Mouse (Mus musculus) kidney, embryonic 14.5 days (tissue): ENCODE results near the gene Aff3. TPM values are rescaled to one million over a fixed set of nuclear protein-coding genes. Genes with fewer than 3 reads are reported as not detected.

ENCODE experiments used
- ATAC-seq: fragments of 200-750 bp; cut with Nextera tagmentation; 2 replicates; pipeline ENCODE4 v1.8.0; 2017; ENCODE audit warnings: moderate number of reproducible peaks, mild to moderate bottlenecking, moderate TSS enrichment, moderate library complexity; ENCODE audit not compliant: low FRiP score, low TSS enrichment
- H3K27ac ChIP-seq: fragments of 300-500 bp; sonication (generic); 2 replicates; pipeline ENCODE4 v1.5.1; 2014; ENCODE audit warnings: low read depth, mild to moderate bottlenecking, low read length, moderate library complexity, mixed read lengths
- H3K27me3 ChIP-seq: fragments of 300-500 bp; sonication (generic); 2 replicates; pipeline ENCODE4 v1.6.1; 2014; ENCODE audit warnings: mild to moderate bottlenecking, low read length; ENCODE audit not compliant: control insufficient read depth, insufficient read depth
- H3K36me3 ChIP-seq: fragments of 300-500 bp; sonication (generic); 2 replicates; pipeline ENCODE4 v1.6.1; 2014; ENCODE audit warnings: low read length, mixed read lengths; ENCODE audit not compliant: control insufficient read depth, insufficient read depth
- H3K4me1 ChIP-seq: fragments of 300-500 bp; sonication (generic); 2 replicates; pipeline ENCODE4 v1.6.1; 2014; ENCODE audit warnings: low read length, mixed read lengths; ENCODE audit not compliant: control insufficient read depth, insufficient read depth
- H3K4me2 ChIP-seq: fragments of 300-500 bp; sonication (generic); replicated peaks from 2 replicates; pipeline ENCODE4 v1.6.1; 2014; ENCODE audit warnings: low read depth, mild to moderate bottlenecking, low read length
- H3K4me3 ChIP-seq: fragments of 300-500 bp; sonication (generic); 2 replicates; pipeline ENCODE4 v1.5.1; 2014; ENCODE audit warnings: mild to moderate bottlenecking, low read length
- H3K9ac ChIP-seq: fragments of 300-500 bp; sonication (generic); 2 replicates; pipeline ENCODE4 v1.6.1; 2014; ENCODE audit warnings: low read depth, mild to moderate bottlenecking, low read length, moderate library complexity
- H3K9me3 ChIP-seq: fragments of 300-500 bp; sonication (generic); 2 replicates; pipeline ENCODE4 v1.6.1; 2016; ENCODE audit warnings: low read length; ENCODE audit not compliant: control insufficient read depth
- WGBS: fragments of 180-500 bp; shearing (Covaris S2); extraction: QIAGEN DNeasy Blood & Tissue Kit; methylation state at CpG from one replicate; pipeline ENCODE4 v1.1.7; 2014; 5-methylcytosine and 5-hydroxymethylcytosine counted together
- polyA plus RNA-seq: library from polyadenylated mRNA; unstranded; fragments of >200 nt; fragmentation: Nextera tagmentation; extraction: Ambion mirVana; gene quantifications from 2 replicates; pipeline ENCODE4 v1.2.1, GENCODE M21; 2014

Aff3 gene
- polyA plus RNA-seq, 1 experiment from 2014 or later = 11.9 TPM

DNA sequence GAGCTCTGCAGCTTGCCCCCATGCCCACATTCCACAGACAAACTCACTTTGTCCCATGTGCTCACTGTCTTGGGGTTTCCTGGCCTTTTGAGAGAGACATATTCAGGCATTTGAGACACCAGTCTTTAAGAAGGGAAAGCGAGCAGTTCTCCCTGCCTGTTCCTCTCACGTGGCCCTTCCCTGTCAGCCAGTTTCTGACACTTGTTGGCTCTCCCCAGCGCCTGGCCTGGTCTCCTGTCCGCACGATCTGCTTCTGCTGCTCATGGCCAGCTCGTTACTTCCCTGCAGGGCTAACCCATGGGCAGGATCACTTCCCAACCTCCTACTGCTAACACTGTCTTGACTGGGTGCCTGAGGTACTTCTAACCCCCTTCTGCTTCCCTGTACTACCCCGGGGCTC is 118.1 kb downstream of the Aff3 start:
- H3K27me3 ChIP-seq = no peaks in the 10 kb centered on the region
- H3K9ac ChIP-seq = no peak overlapping the region
- peaks cover 23% of the 10 kb centered on the region for H3K4me1 ChIP-seq
- H3K4me2 ChIP-seq = no peak overlapping the region
- H3K4me3 ChIP-seq = no peak overlapping the region
- no peak overlapping the region for H3K27ac ChIP-seq
- no peaks in the 10 kb centered on the region for H3K9me3 ChIP-seq
- ATAC-seq = no peak
- no peaks in the 10 kb centered on the region for H3K36me3 ChIP-seq
- 62% methylated on average over 7 of the region's 7 CpGs for WGBS

- H3K4me2 ChIP-seq = peak overlapping the region; percentile 3; the same call in 1 of the 2 replicates
- no peak overlapping the region for H3K27ac ChIP-seq
- WGBS = 5% methylated on average over 12 of the region's 12 CpGs
- no peak overlapping the region for H3K9ac ChIP-seq
- peak; percentile 71 for ATAC-seq
- no peaks in the 10 kb centered on the region for H3K9me3 ChIP-seq
- no peaks in the 10 kb centered on the region for H3K27me3 ChIP-seq
- no peak overlapping the region for H3K4me3 ChIP-seq
- H3K36me3 ChIP-seq = no peaks in the 10 kb centered on the region
- peaks cover 20% of the 10 kb centered on the region for H3K4me1 ChIP-seq
These were observed 119.3 kb downstream of the Aff3 start for GRCm38 (mm10) chr1:38545282-38545945.

DNA sequence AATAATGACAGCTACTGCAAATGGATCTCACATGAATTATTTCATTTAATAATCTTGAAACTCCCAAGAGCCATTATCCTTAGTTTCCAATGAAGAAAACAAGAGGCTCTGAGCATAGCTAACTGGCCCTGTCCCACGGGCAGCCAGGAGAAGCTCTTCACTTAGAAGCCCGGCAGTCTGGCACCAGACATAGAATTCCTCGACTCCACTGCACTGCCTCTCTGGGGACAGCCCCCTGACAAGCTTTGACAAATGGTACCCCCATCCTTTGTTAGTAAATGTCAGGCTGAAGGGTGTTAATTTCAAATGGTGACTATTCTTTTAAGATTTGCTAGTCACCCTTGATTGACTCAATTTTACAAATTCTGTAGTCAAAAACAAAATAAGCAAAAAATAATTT is 120.3 kb downstream of the Aff3 start:
- 21% methylated on average over 3 of the region's 3 CpGs for WGBS
- Histone ChIP-seq H3K4me2 (no peak overlapping the region), H3K4me3 (no peak overlapping the region), H3K9ac (no peak overlapping the region), H3K27me3 (no peaks in the 10 kb centered on the region), H3K27ac (no peak overlapping the region), H3K36me3 (no peaks in the 10 kb centered on the region), H3K4me1 (peaks cover 19% of the 10 kb centered on the region), H3K9me3 (no peaks in the 10 kb centered on the region)
- no peak for ATAC-seq

DNA sequence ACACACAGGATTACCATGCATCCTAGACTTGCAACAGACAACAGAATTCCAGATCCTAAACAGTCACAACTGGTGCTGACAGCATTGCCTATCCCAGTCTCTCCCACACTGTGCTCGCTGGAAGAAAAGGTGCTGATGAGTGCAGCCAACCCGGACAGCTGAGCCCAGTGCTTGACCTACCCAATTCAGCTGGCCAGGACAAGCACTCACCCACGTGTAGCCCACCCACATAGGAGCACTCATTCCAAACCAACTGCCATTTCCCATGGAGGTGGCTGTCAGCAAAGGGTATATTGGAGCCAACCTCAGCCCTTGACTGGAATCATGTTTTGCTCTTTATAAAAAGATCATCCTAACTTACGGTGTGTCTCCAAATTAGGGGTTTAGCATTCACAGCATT is 123.2 kb downstream of the Aff3 start:
- 69% methylated on average over 4 of the region's 4 CpGs for WGBS
- H3K4me3 ChIP-seq = no peak overlapping the region
- no peaks in the 10 kb centered on the region for H3K27me3 ChIP-seq
- no peak for ATAC-seq
- no peaks in the 10 kb centered on the region for H3K9me3 ChIP-seq
- no peak overlapping the region for H3K9ac ChIP-seq
- H3K4me1 ChIP-seq = peaks cover 13% of the 10 kb centered on the region
- H3K4me2 ChIP-seq = no peak overlapping the region
- H3K27ac ChIP-seq = no peak overlapping the region
- no peaks in the 10 kb centered on the region for H3K36me3 ChIP-seq

- WGBS = 70% methylated on average over 16 of the region's 16 CpGs
- Histone ChIP-seq H3K27ac (no peak overlapping the region), H3K9ac (no peak overlapping the region), H3K4me1 (no peaks in the 10 kb centered on the region), H3K9me3 (no peaks in the 10 kb centered on the region), H3K27me3 (no peaks in the 10 kb centered on the region), H3K36me3 (peaks cover 9% of the 10 kb centered on the region), H3K4me2 (no peak overlapping the region), H3K4me3 (no peak overlapping the region)
- ATAC-seq = no peak
These were observed 127.7 kb downstream of the Aff3 start for GRCm38 (mm10) chr1:38536929-38537540.

- 91% methylated on average over 7 of the region's 7 CpGs for WGBS
- no peak overlapping the region for H3K4me2 ChIP-seq
- no peaks in the 10 kb centered on the region for H3K9me3 ChIP-seq
- no peaks in the 10 kb centered on the region for H3K4me1 ChIP-seq
- no peak overlapping the region for H3K9ac ChIP-seq
- no peak overlapping the region for H3K27ac ChIP-seq
- H3K36me3 ChIP-seq = peaks cover 9% of the 10 kb centered on the region
- H3K4me3 ChIP-seq = no peak overlapping the region
- no peak for ATAC-seq
- H3K27me3 ChIP-seq = no peaks in the 10 kb centered on the region
These were observed 132.2 kb downstream of the Aff3 start for GRCm38 (mm10) chr1:38532581-38532980.

- no peak for ATAC-seq
- no peak overlapping the region for H3K4me3 ChIP-seq
- H3K27ac ChIP-seq = no peak overlapping the region
- WGBS = 74% methylated on average over 5 of the region's 5 CpGs
- H3K9ac ChIP-seq = no peak overlapping the region
- no peaks in the 10 kb centered on the region for H3K9me3 ChIP-seq
- H3K4me2 ChIP-seq = no peak overlapping the region
- no peaks in the 10 kb centered on the region; the same call in 1 of the 2 replicates for H3K36me3 ChIP-seq
- no peaks in the 10 kb centered on the region for H3K27me3 ChIP-seq
- H3K4me1 ChIP-seq = no peaks in the 10 kb centered on the region
These were observed 136.1 kb downstream of the Aff3 start for GRCm38 (mm10) chr1:38528607-38529006.

DNA sequence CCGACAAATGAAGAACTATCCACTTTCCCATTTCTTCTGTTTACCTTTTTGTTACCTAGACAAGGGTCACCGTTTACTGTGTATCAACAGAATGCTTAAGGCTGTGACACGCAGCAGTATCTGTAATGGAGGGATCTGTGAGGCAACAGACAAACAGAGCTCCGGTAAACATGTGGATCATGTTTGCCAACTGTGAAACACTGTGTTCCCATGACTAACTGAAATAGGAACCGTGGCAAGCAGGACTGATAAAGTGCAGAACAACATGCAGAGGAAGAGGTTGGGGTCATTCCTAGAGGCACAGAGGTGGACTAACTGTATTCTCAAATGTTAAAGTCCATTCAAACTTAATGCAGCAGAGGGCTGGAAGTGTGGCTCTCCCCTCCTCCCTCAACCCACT is 138.2 kb downstream of the Aff3 start:
- Histone ChIP-seq H3K27me3 (no peaks in the 10 kb centered on the region), H3K9ac (no peak overlapping the region), H3K4me3 (no peak overlapping the region), H3K27ac (no peak overlapping the region), H3K9me3 (no peaks in the 10 kb centered on the region), H3K4me1 (no peaks in the 10 kb centered on the region), H3K4me2 (no peak overlapping the region), H3K36me3 (no peaks in the 10 kb centered on the region; the same call in 1 of the 2 replicates)
- ATAC-seq = no peak
- WGBS = 82% methylated on average over 5 of the region's 5 CpGs

DNA sequence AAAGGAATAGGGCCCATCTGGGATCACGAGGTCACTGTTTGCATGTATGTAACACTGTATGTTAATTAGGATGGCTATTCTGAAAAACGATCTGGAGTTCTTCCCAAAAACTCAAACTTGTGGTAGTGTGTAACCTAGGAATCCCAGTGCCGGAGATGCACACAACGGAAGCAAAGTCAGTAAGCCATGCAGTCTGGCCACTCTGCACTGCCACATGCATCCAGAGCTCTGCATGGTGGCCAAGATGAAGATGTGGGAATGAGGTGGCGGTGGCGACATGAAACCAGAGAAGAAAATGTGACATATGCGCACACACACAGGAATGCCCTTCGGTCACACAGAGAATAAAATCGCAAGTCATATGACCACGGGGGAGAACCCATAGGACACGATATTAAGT is 143.1 kb downstream of the Aff3 start:
- H3K27ac ChIP-seq = no peak overlapping the region
- no peak overlapping the region for H3K4me2 ChIP-seq
- no peak overlapping the region for H3K9ac ChIP-seq
- no peak overlapping the region for H3K4me3 ChIP-seq
- ATAC-seq = no peak
- H3K4me1 ChIP-seq = no peaks in the 10 kb centered on the region
- H3K36me3 ChIP-seq = no peaks in the 10 kb centered on the region; the same call in 1 of the 2 replicates
- no peaks in the 10 kb centered on the region for H3K9me3 ChIP-seq
- WGBS = 95% methylated on average over 11 of the region's 11 CpGs
- H3K27me3 ChIP-seq = no peaks in the 10 kb centered on the region
